Mouse (Mus musculus) heart, postnatal 0 days (tissue): ENCODE measurements at regions not wholly inside any gene's neighbourhood (a gene's known extent, or its start where the extent isn't known, plus 50 kb on each side); places are given as distances from the start of the nearest gene placed in this dataset.

Source experiments
- CTCF ChIP-seq: IDR thresholded peaks from 2 replicates; pipeline ENCODE4 v1.5.1; 2016; ENCODE audit warnings: antibody characterized with exemption, control low read depth, low read depth
- EP300 ChIP-seq: IDR thresholded peaks from 2 replicates; pipeline ENCODE4 v1.6.1; 2016; ENCODE audit warnings: antibody characterized with exemption, low read depth

DNA sequence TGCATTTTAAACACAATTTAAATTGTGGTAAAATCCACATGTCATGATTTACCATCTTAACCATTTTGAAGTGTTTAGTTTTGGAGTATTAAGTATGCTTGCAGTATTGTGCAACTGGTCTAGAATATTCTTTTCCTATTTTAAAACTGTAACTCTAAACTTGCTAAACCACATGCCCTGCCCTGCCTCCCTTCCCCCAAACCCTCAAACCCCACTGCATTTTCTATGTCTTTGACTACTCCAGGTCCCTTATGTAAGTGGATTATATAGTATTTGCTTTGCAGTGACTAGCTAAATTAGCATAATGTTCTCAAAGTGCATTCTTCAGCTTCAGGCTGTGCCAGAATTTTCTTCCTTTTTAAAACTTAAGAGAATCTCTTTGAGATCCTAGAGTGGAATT, 106.4 kb upstream of the Map4k3 start:
- TF ChIP-seq EP300, result no peak
- no peak for TF ChIP-seq CTCF
